Mouse (Mus musculus) forelimb bud, embryonic 11.5 days (tissue): ENCODE measurements around the gene 1700012A03Rik.

Experiments
- DNase-seq: peaks from one replicate; pipeline ENCODE4 v3.0.0-alpha.2; 2012; ENCODE audit warnings: low read depth, low spot score

1700012A03Rik gene

DNA sequence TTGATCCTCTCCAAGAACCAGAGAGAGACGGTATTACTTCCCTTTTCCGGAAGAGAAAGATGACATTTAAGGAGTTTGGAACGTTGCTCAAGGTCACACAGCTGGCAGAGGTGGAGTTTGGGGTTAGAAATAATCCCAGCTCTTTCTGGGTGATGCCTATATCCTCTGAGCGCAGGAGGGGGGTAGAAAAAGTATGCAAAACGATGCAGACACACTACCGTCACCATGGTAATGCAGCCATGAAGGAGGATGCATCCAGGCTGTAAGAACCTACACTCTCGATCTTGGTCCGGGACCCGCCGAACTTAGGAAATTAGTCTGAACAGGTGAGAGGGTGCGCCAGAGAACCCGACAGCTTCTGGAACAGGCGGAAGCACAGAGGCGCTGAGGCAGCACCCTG is 43.3 kb downstream of the 1700012A03Rik start:
- DNase-seq, result no peak

DNA sequence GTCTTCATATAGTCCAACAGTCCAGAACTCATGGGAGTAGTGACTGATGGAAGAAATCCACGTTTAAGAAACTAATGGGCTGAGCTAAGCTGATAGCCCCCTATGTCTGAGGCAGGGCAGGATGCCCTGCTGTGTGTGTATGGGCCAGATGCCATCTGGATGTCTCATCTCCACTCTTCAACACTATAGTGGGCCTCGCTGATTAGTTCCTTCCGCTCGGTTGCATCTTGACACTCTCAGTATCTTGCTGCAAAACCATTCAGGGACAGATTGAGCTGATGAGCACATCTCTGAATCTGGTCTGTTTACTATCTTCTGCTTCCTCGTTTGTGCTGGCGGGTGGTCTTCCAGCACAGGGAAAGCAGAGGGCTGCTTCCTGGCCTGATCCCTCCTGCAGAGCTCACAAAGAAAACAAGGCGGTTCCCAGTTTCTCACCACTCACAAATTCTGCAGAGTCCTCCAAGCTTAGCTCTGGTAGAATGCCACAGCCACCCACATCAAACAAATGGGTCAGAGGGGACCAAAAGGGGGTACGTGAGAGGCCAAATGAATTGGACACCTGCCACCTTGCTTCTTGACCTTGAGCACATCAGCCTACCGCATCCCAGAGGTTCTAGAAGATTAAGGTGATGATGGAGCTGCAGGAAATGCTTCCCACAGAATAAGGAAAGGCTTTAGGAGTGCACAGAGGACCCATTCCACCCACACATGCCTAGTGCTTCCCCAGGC is 55.7 kb downstream of the 1700012A03Rik start:
- no peak for DNase-seq
